Mouse (Mus musculus) lung, postnatal 10 days (tissue): Measurements from ENCODE around the gene Mageb16.

Experiments
- DNase-seq: peaks from one replicate; pipeline ENCODE4 v3.0.0; 2021

The Mageb16 gene

DNA sequence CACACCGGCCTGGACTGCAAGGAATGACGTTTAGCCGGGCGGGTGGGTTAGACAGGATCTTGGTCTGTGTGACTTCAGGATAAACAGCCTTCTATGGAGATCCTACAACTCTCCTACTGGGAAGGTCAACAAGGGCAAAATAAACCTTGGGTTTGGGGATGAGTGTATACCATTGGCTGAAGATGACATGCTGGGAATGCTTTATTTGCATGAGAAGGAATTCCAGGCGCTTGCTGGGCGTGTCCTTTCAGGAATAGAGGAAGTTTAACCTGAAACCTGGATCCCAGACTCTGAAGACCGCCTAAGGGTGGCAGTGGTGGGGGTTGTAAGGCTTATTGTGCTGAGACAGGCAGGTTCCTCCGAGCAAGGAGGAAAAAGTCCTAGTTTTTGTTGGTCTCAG, at the start of gene Mageb16:
Mageb16 (minus strand) TSS at position 25 of the 400 bp plus-strand sequence.
- no peak for DNase-seq

GRCm38 (mm10) chrX:79651091-79651490, 20.1 kb downstream of the Mageb16 start:
- DNase-seq: peak; percentile 1

GRCm38 (mm10) chrX:79635396-79635795, 35.8 kb downstream of the Mageb16 start:
- no peak for DNase-seq

GRCm38 (mm10) chrX:79606462-79606861, 64.8 kb downstream of the Mageb16 start:
- DNase-seq: no peak
